Mouse (Mus musculus): ENCODE results near the gene Prep. TPM values are rescaled to one million over a fixed set of nuclear protein-coding genes. Genes with fewer than 3 reads are reported as not detected.
A peak's percentile ranks its signal among the peaks of the same experiment; 100 is the strongest.
"Not testable (repeated sequence)": the region's sequence is repeated elsewhere in the genome, so short reads cannot be mapped to it uniquely, and the experiment has no call there.

Prep gene
- total RNA-seq, 2 experiments from 2014 or later, result 6.0 to 6.9 TPM

DNA sequence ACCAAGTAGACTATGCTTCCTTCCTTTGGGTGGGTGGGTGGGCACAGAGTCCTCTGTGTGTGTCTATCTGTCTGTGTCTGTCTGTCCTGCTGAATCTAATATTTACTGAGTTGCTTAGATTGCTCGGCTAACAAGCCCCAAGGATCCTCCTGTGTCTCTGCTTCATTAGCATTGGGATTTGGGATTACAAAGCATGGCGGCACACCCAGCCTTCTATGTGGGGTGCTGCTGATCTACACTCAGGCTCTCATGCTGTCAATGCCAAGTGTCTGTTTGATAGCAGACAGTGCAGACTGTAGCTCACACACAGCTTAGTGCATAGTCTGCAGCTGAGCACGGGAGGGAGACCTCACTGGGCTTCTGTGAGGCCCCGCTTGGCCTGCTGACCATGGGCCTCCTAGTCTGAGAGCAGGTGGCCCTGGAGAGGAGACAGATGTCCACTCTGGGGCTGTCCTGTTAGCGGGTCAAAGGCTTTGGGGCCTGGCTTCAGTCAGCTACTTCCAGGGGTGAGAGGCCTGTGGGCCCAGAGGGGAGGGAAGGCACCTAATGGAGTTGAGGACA is 8.6 kb downstream of the Prep start:
- no peak for DNase-seq (ENCODE audit: low spot score)

DNA sequence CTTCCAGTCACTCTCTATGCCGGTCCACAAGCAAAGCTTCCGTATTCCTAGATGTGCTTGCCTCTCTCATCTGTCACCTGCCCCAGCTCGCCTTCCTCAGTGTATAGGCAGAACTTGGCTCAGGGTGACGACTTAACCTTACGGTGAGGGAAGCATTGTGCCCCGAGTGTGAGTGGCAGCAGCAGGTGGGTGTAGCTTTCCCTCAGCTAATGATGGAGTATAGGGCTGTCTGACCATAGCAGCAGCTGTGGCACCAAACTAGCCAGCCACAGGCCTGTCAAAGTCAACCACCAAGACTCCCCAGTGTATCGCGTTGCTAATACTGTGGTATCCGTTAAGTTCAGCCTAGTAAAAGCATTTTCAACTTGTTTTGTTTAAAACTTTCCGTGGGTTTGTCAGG is 9.6 kb downstream of the Prep start:
- DNase-seq (ENCODE audit: low spot score), result peak; percentile 12

DNA sequence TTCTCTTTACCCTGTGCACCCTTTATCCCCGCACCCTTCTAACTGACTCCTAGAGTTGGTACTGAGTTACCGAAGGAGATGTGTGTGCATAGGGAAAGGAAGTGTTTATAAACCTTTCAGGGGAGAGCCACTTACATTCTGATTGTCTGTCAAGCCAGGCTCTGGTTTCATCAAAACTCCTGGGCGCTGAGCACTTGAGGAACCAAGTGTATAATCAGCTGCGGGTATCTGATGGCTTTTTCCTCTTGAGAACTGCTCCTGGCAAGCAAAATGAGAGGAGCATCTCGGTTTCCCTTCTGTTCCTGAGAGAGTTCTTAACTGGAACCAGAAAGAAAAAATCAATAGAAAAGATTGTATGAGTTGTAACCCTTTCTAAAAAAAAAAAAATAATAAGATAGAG is 10.3 kb downstream of the Prep start:
- DNase-seq (ENCODE audit: low spot score), result no peak

DNA sequence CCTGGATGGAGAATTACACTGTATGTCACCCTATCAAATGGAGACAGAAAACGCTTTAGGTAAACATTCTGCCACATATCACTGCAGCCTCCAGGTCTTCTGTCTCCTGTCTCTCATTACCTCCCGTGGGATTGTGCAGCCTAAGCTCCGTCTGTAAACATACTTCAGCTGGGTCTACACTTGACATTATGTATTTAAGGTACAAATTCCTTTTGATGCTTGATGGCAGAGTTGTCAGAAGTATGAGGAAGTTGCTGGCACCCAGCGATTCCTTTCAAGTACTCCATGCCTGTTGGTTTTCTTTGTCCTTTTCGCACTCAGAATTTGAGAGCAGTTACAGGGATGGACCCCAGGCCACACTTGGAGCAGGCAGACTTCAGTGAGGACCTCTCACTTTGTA is 12.8 kb downstream of the Prep start:
- DNase-seq (ENCODE audit: low spot score), result no peak

DNA sequence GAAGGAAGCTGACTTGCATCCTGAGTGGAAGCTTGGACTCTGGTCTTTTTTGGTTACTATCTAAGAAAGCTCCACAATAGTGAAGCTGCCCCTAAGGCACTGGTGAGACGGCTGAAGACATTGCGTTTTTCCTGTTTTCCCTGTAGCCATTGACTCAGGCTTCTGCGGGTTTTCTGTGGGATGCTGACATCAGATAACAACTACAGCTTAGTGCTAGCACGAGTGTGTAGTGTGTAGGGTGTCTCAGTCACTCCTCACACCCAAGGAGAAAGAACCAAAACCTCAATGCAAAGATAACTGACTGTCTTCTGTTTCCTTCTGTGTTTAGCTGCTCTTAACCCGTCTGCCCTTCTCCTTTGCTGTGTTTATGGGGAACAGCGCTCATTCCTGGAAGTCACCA is 13.5 kb downstream of the Prep start:
- DNase-seq (ENCODE audit: low spot score), result no peak

DNA sequence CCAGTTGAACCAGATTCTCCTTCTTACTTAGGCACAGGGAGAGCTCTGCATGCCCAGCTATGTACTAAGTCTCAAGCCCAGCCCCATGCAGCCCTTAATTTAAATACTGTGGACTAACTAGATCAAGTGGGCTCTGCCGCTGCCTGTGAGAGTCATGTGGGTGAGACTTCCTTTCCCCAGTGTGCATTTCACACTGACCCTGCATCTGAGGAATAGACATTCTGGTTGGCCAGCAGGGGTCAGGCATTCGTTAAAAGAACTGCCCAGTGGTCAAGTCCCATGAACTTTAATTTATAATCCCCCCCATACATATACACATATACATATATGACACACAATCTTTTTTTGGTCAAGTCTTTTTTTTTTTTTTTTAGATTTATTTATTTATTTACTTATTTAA is 15.7 kb downstream of the Prep start:
- no peak for DNase-seq (ENCODE audit: low spot score)

DNA sequence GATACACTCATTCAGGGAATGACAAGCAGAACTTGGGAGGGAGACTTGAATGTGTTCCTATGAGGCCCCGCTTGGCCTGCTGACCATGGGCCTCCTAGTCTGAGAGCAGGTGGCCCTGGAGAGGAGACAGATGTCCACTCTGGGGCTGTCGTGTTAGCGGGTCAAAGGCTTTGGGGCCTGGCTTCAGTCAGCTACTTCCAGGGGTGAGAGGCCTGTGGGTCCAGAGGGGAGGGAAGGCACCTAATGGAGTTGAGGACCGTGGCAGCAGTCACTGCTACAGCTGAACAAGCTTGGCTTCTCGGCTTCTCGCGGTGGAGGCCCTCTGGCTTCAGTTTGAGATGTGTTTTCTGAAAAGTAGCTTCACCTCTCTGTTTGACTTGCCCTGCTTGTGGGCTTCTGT is 17.0 kb downstream of the Prep start:
- DNase-seq (ENCODE audit: low spot score), result not testable (repeated sequence)

DNA sequence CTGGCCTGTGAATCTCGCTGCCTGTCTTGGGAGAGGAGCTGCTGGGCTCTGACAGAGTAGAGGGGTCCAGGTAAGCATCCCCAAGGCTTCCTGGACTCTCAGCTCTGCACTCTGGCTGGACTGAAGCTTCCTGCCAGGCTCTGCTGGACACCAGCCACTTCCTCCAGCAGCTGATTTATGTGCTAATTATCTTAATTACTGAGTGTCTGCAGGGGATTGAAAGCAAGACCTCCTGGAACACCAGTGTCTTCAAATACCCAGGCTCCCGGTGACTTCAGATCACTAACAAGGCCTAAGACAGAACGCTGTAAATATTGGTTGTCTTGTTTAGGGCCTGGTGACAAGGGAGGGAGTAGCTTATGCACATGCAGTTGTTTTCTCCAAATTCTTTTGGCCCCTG is 17.5 kb downstream of the Prep start:
- DNase-seq (ENCODE audit: low spot score), result no peak

DNA sequence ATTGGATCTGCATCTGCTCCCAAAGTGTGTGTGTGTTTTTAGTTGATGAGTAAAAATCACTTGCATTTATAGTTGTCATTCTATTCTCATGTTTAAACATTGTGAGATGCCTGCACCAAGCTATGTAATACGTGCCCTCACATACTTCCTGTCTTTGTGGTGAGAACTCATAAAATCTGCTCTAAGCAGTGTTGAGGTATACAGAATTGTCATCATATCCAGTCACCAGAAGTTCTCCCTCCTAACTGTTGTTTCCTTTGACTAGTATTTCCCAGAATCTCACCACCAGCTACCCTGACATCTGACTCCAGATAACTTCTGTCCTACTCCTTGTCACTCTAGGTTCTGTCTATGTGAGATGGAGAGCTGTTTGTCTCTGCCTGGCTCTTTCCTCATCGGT is 18.3 kb downstream of the Prep start:
- DNase-seq (ENCODE audit: low spot score), result no peak

DNA sequence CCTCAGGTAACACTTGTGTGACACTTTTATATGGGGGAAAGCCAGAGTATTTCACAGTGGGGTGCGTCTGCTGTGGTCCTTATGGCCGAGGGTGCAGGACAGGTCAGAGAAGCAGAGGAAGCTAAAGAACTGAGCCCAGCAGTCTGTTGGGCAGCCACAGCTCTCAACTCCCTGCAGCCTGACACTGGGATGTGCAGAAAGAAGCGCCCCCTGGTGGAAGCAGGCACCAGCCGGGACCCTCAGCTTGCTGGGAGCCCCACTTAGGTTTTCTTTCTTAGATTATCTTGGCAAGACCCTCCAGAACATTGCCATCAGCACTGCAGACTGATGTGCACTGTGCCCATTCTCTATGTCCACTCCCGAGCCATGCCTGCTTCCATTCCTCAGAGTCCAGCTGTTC is 19.6 kb downstream of the Prep start:
- DNase-seq (ENCODE audit: low spot score), result no peak

DNA sequence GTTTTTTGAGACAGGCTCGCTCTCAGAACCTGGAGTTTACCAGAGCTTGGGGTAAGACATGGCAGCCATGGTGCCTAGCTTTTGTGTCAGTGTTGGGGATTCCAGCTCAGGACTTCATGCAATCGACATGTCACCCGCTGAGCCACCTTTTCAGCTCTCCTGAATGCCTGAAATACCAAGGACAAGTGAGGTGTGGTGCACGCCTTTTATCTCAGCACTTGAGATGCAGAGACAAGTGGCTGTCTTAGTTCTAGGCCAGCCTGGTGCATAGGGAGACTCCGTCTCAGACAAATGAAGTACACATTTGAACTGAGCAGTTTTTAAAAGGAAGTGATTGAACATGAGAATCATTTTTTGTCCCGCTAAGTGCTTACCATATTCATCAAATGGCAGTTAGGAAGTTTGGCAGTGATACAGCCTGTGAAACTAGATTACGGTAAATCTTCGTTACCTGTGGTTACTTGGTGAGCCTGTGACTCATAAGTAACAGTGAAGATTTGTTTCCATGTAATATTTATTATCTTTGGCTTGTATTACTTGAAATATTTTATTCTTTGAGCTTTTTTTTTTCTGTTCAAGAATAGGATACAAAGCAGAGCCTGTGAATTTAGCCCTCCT is 24.6 kb downstream of the Prep start:
- no peak for DNase-seq (ENCODE audit: low spot score)

DNA sequence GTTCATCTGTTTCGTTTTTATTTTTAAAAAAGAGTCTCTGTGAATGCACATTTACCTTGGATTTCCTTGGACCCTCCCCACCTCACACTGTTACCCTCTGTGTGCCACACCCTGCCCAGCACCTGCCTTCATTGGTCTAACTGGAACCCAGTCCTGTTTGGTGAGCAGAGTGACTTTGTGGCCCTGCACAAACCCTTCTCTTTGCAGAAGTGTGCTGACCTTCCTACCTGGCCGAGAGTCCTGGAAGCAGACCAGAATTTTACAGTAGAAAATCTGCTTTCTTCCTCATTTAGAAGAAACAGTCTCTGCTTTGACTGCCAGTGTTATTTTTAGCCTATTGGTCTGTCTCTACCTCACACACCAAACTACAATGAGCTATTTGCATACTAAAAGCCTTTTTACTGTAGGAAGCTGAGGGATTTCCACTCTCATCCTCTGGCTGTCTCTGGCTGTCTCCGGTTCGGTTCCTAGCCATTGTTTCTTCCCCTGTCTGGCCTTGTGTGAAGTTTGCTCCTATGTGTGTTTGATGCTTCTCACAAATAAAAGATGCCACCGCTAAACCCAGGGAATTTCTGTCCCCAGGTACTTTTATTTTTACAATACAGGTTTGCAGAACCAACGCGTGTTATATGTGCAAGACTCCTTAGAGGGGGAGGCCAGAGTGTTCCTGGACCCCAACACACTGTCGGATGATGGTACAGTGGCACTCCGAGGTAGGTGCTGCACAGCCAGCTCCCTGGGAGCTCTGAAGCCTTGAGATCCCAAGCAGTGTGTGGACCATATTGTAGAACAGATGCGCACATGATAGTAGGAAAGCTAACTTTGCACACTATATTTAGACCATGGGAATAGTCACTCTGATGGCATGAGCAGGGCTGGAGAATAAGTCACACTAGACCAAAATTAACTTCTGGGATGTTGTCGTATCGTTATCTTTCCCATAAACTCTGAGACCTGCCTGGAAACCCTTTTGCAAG is 25.4 kb downstream of the Prep start:
- DNase-seq (ENCODE audit: low spot score), result no peak

DNA sequence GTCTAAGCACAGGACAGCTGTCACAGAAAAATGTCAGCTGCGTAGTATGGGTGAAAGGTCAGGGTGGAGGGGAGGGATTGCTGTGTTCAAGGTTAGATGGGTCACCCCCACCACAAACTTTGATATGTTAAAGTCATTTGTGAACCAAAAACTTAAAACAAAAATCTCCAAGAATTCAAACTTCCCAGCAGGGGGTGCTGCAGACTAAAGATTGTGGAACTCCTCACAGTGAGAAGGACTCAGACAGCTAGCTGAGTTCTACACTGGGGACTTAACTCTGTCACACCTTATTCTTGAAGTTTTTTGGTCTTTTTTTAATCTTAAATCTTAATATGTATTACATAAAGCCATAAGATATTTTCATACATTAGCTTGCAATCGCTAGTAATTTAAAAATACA is 31.7 kb downstream of the Prep start:
- peak; percentile 37 for DNase-seq (ENCODE audit: low spot score)

DNA sequence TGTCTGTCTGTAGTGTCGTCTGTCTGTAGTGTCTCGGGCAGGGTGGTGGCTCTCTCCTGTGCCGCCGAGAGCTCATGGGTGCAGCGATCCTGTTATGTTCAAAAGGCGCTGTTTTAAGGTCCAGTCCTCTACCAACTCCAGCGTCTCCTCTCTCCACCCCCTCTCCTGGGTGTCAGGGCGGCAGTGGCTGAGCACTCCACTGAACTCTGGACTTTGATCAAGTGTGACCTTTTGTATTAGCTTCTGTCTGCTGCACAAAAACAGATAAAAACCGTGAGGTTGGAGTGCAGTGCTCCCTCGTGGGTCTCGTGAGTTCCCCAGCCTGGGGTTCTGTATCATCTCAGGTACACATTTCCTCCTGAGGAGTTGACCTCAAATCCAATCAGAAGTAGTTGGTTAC is 33.5 kb downstream of the Prep start:
- no peak for DNase-seq (ENCODE audit: low spot score)

DNA sequence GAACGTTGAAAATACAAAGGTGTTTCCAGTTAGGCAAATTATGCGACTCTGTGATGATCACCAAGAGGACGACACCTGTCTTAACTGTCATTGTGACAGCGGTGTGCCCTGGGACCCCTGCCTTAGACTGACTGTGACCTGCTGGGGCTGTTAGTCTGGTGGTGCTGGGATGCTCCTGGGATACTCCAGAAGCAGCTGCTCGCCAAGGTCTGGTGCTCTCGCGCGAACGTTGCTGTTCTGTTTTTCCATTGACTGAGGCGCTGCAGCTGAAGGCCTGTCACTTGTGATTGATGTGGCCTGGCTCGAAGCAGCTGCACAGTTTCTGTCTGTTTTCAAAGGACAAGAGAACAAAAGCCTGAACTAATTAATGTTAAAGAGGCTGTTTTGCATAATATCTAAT is 36.2 kb downstream of the Prep start:
- DNase-seq (ENCODE audit: low spot score), result no peak

DNA sequence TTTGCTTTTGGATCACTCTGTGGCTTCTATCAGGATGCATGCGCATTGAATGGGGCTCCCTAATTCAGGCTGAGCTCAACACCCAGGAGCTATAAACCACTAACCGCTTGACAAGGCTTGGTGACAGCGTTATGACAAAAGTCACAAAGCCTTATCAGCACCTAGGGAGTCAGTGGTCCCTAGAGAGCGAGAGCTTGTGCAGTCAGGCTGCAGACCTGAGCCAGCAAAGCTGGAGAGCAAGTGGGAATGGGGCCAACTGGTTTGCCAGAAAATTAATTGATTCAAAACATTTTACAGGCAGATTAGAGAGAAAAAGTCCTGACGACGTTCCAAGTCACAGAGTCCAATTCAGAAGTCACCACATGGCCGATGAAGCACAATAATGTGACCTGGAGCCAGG is 37.1 kb downstream of the Prep start:
- peak; percentile 13 for DNase-seq (ENCODE audit: low spot score)

DNA sequence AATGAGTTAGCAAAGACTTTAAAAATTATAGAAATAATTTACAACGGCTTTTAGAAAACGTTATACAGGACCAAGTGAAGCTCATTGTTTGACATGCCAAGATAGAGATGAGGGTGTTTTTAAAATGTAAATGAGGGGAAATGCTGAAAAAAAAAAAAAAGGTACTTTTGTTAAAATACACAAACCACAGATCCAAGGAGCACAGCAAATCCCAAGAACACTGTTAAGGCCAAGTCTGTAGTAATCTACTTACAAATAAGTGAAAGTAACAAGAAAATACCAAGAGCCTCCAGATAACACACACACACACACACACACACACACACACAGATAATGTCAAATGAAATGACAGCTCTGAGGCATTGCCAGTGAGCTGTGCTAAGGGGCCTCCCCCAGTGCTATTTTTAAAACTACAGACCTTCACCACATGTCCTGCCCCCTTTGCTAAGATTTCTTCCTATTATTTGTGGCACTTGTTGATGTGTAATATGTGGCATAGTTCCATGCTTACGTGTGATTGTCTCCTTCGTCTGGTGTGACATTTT is 37.6 kb downstream of the Prep start:
- DNase-seq (ENCODE audit: low spot score), result no peak

DNA sequence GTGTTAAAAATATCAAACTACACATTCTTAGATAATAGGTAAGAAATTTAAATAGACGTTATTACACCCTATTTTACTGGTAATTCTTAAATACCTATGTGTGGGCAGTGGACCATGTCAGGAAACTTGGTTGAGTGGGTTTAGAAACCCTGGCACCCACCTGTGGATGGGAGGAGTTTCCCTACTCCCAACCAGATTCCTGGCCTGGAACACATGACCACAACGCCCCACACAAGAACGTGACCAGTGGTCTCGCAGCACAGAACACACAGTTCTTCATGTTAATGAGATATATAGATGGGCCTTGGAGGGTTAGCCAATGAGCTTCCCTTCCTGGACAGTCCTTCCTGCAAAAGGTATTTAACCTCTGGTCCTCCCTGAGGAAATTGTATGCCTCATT is 39.5 kb downstream of the Prep start:
- DNase-seq (ENCODE audit: low spot score), result no peak

DNA sequence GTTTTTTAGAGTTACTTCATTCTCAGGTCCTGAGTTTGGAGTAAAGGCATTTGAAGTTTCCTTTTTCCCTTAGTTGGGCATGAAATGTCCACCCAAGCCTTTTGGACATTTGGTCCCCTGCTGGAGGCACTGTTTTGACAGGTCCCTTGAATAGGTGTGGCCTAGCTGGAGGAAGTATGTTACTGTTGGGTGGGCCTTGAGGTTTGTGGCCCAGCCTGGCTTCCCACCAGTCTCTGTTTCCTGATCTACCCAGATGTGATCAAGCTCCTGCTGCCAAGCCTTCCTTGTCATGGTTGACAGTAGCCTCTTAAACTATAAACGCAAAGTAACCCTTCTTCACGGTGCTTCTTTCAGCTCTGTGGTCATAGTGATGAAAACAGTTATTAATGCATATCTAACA is 40.3 kb downstream of the Prep start:
- DNase-seq (ENCODE audit: low spot score), result no peak

DNA sequence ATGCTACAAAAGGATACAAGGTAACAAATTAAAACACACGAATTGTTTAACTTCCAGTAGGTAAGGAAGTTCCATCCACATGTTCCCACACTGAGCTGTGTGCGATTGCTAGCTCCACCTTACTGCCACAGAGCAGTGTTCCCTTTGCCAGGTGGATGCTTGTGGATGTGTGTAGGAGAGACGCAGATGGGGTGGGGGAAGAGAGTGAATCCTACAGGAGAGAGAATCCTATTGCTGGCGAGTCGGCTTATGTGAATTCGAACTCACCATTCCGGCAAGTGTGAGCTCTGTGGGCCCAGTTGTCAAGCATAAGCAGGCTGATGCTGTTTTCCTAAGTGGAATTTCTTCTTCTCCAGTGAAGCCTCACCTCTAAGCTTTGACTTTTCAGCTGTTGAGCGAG is 42.0 kb downstream of the Prep start:
- DNase-seq (ENCODE audit: low spot score), result no peak

DNA sequence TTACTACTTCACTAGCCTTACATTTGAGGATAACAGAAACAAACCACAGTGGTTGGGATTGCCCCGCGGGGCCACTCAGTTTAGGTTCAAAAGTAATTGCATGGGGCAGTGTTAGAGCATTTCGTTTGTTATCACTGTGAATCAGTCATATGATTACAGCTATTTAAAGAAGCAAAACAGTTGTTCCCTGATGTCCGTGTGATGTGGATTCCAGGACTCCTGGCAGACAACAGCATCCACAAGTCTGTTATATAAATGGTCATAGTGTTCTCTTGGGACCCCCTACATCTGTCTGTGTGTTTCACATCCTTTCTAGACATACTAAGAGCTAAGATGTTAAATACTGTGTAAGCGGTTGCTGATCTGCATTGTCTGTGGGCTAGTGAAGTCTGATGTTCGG is 43.0 kb downstream of the Prep start:
- no peak for DNase-seq (ENCODE audit: low spot score)

DNA sequence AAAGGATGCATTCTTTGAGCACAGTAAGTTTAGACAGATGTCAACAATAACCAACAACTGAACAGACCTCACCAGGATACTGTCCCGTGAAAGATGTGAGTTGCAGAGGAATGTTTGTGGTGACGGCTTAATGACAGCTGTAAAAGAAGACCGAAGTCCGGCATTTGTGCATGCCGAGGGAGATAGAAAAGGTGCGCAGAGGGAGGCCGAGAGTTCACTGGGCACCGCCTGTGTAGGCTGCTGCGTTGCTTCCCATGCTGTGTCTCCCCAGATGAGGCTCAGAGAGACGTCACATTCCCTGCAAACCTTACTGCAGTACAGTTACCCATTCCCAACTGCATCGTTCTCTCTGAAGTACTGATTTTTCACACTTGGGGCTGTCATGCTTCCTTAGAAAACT is 45.9 kb downstream of the Prep start:
- DNase-seq (ENCODE audit: low spot score), result no peak

DNA sequence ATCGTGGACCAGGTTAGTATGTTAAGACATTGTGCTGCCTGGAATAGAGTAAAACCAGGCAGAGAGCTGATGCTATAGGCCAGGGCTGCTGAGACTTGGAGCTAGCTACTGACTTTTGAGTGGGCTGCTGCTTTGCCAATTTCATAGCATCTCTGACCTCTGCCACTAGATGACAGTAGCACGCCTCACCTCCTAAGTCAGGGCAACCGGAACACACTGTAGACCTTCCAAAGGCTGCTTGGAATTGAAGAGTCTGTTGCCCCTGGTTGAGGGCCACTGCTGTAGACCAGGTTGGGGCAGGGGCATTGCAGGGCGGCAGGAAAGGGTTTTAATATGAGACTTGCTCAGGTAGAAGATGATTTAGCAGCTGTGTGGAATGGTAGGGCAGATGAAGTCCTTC is 47.5 kb downstream of the Prep start:
- peak; percentile 54 for DNase-seq (ENCODE audit: low spot score)

All from gastrocnemius, adult 18-20 months (tissue).